Mouse (Mus musculus) limb, embryonic 11.5 days (tissue): ENCODE measurements at regions not wholly inside any gene's neighbourhood (a gene's known extent, or its start where the extent isn't known, plus 50 kb on each side); places are given as distances from the start of the nearest gene placed in this dataset.

ENCODE experiments used
- ATAC-seq: fragments of 200-750 bp; cut with Nextera tagmentation; 2 replicates; pipeline ENCODE4 v1.8.0; 2017; ENCODE audit warnings: low read depth; ENCODE audit not compliant: insufficient number of reproducible peaks, low FRiP score, low TSS enrichment
- DNase-seq: peaks from one replicate; pipeline ENCODE4 v3.0.0-alpha.2; 2015; ENCODE audit warnings: low spot score
- H3K27ac ChIP-seq: fragments of 300-500 bp; sonication (generic); replicated peaks from 2 replicates; pipeline ENCODE4 v1.5.1; 2014; ENCODE audit warnings: low read depth, mild to moderate bottlenecking, low read length
- H3K27me3 ChIP-seq: fragments of 300-500 bp; sonication (generic); 2 replicates; pipeline ENCODE4 v1.6.1; 2014; ENCODE audit warnings: mild to moderate bottlenecking, low read length, mixed read lengths; ENCODE audit not compliant: control insufficient read depth, insufficient read depth
- H3K36me3 ChIP-seq: fragments of 300-500 bp; sonication (generic); 2 replicates; pipeline ENCODE4 v1.6.1; 2014; ENCODE audit warnings: mild to moderate bottlenecking, low read length, moderate library complexity, mixed read lengths; ENCODE audit not compliant: control insufficient read depth, insufficient read depth
- H3K4me1 ChIP-seq: fragments of 300-500 bp; sonication (generic); 2 replicates; pipeline ENCODE4 v1.6.1; 2014; ENCODE audit warnings: low read length, mixed read lengths; ENCODE audit not compliant: control insufficient read depth, insufficient read depth
- H3K4me2 ChIP-seq: fragments of 300-500 bp; sonication (generic); 2 replicates; pipeline ENCODE4 v1.6.1; 2014; ENCODE audit warnings: low read depth, mild to moderate bottlenecking, moderate library complexity; ENCODE audit not compliant: severe bottlenecking
- H3K4me3 ChIP-seq: fragments of 300-500 bp; sonication (generic); 2 replicates; pipeline ENCODE4 v1.5.1; 2014; ENCODE audit warnings: low read depth, low read length
- H3K9ac ChIP-seq: fragments of 300-500 bp; sonication (generic); 2 replicates; pipeline ENCODE4 v1.6.1; 2014; ENCODE audit warnings: mild to moderate bottlenecking, low read length
- H3K9me3 ChIP-seq: fragments of 300-500 bp; sonication (generic); 2 replicates; pipeline ENCODE4 v1.6.1; 2016; ENCODE audit warnings: low read length; ENCODE audit not compliant: control insufficient read depth
- WGBS: fragments of 180-500 bp; shearing (Covaris S2); extraction: QIAGEN DNeasy Blood & Tissue Kit; methylation state at CpG from one replicate; pipeline ENCODE4 v1.1.7; 2014; 5-methylcytosine and 5-hydroxymethylcytosine counted together

- Histone ChIP-seq H3K27me3 (no peaks in the 10 kb centered on the region), H3K4me1 (peaks cover 4% of the 10 kb centered on the region; the same call in 1 of the 2 replicates), H3K27ac (0 out of 2 replicates have a peak overlapping the region, but pooled peaks have one; percentile 26), H3K4me3 (no peak overlapping the region), H3K36me3 (no peaks in the 10 kb centered on the region), H3K4me2 (peak overlapping the region; percentile 36), H3K9ac (no peak overlapping the region), H3K9me3 (no peaks in the 10 kb centered on the region)
- whole genome bisulfite sequencing: 8% methylated on average over 23 of the region's 23 CpGs
- ATAC-seq (peak; percentile 76), DNase-seq (peak; percentile 92)
Measured at GRCm38 (mm10) chr14:120831847-120832613, 79.0 kb upstream of the Ipo5 start.

GRCm38 (mm10) chr14:120834821-120835220, 76.2 kb upstream of the Ipo5 start:
- Histone ChIP-seq H3K36me3 (no peaks in the 10 kb centered on the region), H3K4me2 (no peak overlapping the region), H3K9me3 (no peaks in the 10 kb centered on the region), H3K4me3 (no peak overlapping the region), H3K27ac (no peak overlapping the region), H3K27me3 (no peaks in the 10 kb centered on the region), H3K4me1 (peaks cover 4% of the 10 kb centered on the region; the same call in 1 of the 2 replicates), H3K9ac (no peak overlapping the region)
- DNase-seq (no peak), ATAC-seq (no peak)
- WGBS: 81% methylated on average over 4 of the region's 4 CpGs

DNA sequence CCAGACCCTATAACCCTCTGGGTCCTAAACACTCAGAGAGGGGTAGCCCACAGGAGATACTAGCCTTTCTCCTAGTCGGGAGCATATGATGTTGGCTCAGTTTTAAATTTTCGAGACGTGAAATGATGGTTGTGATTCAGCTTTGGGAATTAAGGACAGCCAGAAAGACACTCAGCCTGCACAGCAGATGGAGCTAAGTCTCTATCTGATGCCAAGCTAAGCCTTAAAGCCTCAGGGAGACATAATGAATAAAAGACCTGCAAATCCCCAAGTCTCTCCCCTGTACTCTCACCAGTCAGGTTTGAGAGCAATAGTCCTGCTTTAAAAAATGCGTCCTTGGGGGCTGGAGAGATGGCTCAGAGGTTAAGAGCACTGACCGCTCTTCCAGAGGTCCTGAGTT, 75.3 kb upstream of the Ipo5 start:
- Histone ChIP-seq H3K9me3 (no peaks in the 10 kb centered on the region), H3K27me3 (no peaks in the 10 kb centered on the region), H3K4me3 (no peak overlapping the region), H3K4me1 (peaks cover 4% of the 10 kb centered on the region; the same call in 1 of the 2 replicates), H3K27ac (no peak overlapping the region), H3K36me3 (no peaks in the 10 kb centered on the region), H3K4me2 (no peak overlapping the region), H3K9ac (no peak overlapping the region)
- 70% methylated on average over 5 of the region's 5 CpGs for WGBS
- ATAC-seq (no peak), DNase-seq (no peak)

DNA sequence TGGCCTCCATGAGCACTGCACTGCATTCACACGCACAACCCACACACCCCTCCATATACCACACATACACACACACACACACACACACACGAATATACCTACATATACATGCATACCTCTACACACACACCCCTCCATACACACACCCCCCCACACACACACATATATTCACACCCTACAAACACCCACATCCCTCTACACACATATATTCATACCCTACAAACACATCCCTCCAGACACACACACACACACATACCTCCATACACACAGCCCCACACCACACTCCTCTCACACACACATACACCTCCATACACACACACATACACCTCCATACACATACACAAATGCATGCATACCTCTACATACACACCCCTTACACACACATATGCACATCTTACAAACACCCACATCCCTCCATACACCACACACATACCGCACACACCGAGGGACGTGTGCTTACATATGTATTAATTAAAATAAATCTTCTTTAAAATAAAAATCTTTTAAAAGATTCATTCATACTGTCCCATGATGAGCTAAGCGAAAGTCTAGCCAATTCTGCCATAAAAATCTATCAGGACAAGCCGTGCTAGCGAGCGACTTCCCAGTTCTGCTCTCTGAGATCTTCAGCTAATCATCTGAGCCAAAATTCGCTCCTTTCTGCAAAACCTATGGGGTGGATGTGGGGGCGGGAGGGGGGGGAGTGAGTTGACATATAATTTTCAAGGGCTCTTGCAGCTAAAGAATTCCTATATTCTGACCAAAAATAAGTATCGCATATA, 74.3 kb upstream of the Ipo5 start:
- H3K36me3 ChIP-seq: no peaks in the 10 kb centered on the region
- H3K4me3 ChIP-seq: no peak overlapping the region
- H3K9me3 ChIP-seq: no peaks in the 10 kb centered on the region
- H3K27ac ChIP-seq: no peak overlapping the region
- no peaks in the 10 kb centered on the region for H3K27me3 ChIP-seq
- ATAC-seq (no peak), DNase-seq (no peak)
- H3K4me2 ChIP-seq: no peak overlapping the region
- WGBS: 89% methylated on average over 12 of the region's 12 CpGs
- peaks cover 4% of the 10 kb centered on the region; the same call in 1 of the 2 replicates for H3K4me1 ChIP-seq
- H3K9ac ChIP-seq: no peak overlapping the region

DNA sequence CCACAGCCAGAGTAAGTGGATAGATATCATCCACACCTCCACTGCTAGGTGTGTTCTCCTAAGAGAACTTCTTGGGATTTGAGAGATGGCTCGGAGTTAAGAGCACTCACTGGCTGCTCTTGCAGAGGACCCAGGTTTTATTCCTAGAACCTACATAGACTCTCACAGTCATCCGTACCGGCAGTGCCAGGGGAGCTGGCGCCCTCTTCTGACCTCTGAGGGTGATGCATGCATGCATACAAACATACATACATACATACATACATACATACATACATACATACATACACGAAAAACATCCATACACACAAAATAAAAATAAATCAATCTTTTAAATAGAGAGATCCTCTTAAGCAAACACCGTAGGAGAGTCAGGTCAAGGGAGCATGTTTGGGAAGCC, 70.1 kb upstream of the Ipo5 start:
- DNase-seq (no peak), ATAC-seq (no peak)
- Histone ChIP-seq H3K9me3 (no peaks in the 10 kb centered on the region), H3K4me2 (no peak overlapping the region), H3K4me3 (no peak overlapping the region), H3K4me1 (no peaks in the 10 kb centered on the region), H3K9ac (no peak overlapping the region), H3K27ac (no peak overlapping the region), H3K27me3 (no peaks in the 10 kb centered on the region), H3K36me3 (no peaks in the 10 kb centered on the region)
- WGBS: 87% methylated on average over 6 of the region's 6 CpGs

- Histone ChIP-seq H3K4me2 (no peak overlapping the region), H3K36me3 (no peaks in the 10 kb centered on the region), H3K27ac (no peak overlapping the region), H3K9ac (no peak overlapping the region), H3K4me3 (no peak overlapping the region), H3K4me1 (no peaks in the 10 kb centered on the region), H3K9me3 (no peaks in the 10 kb centered on the region), H3K27me3 (no peaks in the 10 kb centered on the region)
- no peak for ATAC-seq
- DNase-seq: no peak
- 89% methylated on average over 6 of the region's 6 CpGs for WGBS
Measured at GRCm38 (mm10) chr14:120841311-120841710, 69.7 kb upstream of the Ipo5 start.

GRCm38 (mm10) chr14:120845172-120845571, 65.9 kb upstream of the Ipo5 start:
- ATAC-seq (no peak), DNase-seq (no peak)
- H3K4me2 ChIP-seq: no peak overlapping the region
- H3K9me3 ChIP-seq: no peaks in the 10 kb centered on the region
- no peak overlapping the region for H3K4me3 ChIP-seq
- no peak overlapping the region for H3K27ac ChIP-seq
- no peaks in the 10 kb centered on the region for H3K27me3 ChIP-seq
- H3K9ac ChIP-seq: no peak overlapping the region
- 73% methylated on average over 2 of the region's 2 CpGs for WGBS
- H3K4me1 ChIP-seq: no peaks in the 10 kb centered on the region
- no peaks in the 10 kb centered on the region for H3K36me3 ChIP-seq

GRCm38 (mm10) chr14:120846073-120846850, 64.8 kb upstream of the Ipo5 start:
- H3K27ac ChIP-seq: no peak overlapping the region
- no peaks in the 10 kb centered on the region for H3K9me3 ChIP-seq
- no peaks in the 10 kb centered on the region for H3K27me3 ChIP-seq
- 64% methylated on average over 10 of the region's 10 CpGs for WGBS
- no peak for DNase-seq
- no peaks in the 10 kb centered on the region for H3K4me1 ChIP-seq
- no peak for ATAC-seq
- no peak overlapping the region for H3K4me2 ChIP-seq
- no peak overlapping the region for H3K9ac ChIP-seq
- H3K36me3 ChIP-seq: no peaks in the 10 kb centered on the region
- no peak overlapping the region for H3K4me3 ChIP-seq
